Mouse (Mus musculus) thymus, adult 2 months (tissue): Measurements from ENCODE around the gene Ccdc34.

Experiments
- CTCF ChIP-seq: fragments of 200-500 bp; IDR thresholded peaks from 2 replicates; pipeline ENCODE4 v1.5.1; 2012; ENCODE audit warnings: mild to moderate bottlenecking, control low read depth, low read length, moderate library complexity, borderline replicate concordance; ENCODE audit not compliant: control insufficient read depth, poor library complexity, insufficient read depth; ENCODE audit errors: extremely low read depth
- POLR2A ChIP-seq: fragments of 200-500 bp; IDR thresholded peaks from 2 replicates; pipeline ENCODE4 v1.6.1; 2012; ENCODE audit warnings: mild to moderate bottlenecking, low read length, control low read depth, moderate library complexity; ENCODE audit not compliant: control insufficient read depth, poor library complexity, insufficient read depth; ENCODE audit errors: extremely low read depth

- TF ChIP-seq CTCF (no peak), POLR2A (no peak)
Measured at GRCm38 (mm10) chr2:109984930-109985329, 32.7 kb upstream of the Ccdc34 start.
